Mouse (Mus musculus) myocyte (in vitro differentiated cells): ENCODE results near the gene Tiam2. TPM values are rescaled to one million over a fixed set of nuclear protein-coding genes. Genes with fewer than 3 reads are reported as not detected.

ENCODE experiments used
- H3K27me3 ChIP-seq: one replicate; pipeline ENCODE4 v1.6.1; 2011; ENCODE audit not compliant: control insufficient read depth, insufficient read depth, insufficient read length
- H3K36me3 ChIP-seq: one replicate; pipeline ENCODE4 v1.6.1; 2011; ENCODE audit not compliant: control insufficient read depth, insufficient read depth
- H3K4me2 ChIP-seq: one replicate; pipeline ENCODE4 v1.6.1; 2011; ENCODE audit warnings: low read depth, control low read depth
- H3K4me3 ChIP-seq: one replicate; pipeline ENCODE4 v1.5.1; 2011; ENCODE audit warnings: mild to moderate bottlenecking, control low read depth, moderate library complexity
- H3K79me2 ChIP-seq: one replicate; pipeline ENCODE4 v1.6.1; 2011; ENCODE audit not compliant: control insufficient read depth, insufficient read depth
- H3ac ChIP-seq: one replicate; pipeline ENCODE4 v1.6.1; 2011; ENCODE audit not compliant: control insufficient read depth, insufficient read length
- CEBPB ChIP-seq: IDR thresholded peaks from 2 replicates; pipeline ENCODE4 v1.6.1; 2011; ENCODE audit warnings: mild to moderate bottlenecking, moderate library complexity; ENCODE audit not compliant: poor library complexity, insufficient read depth, severe bottlenecking
- E2F4 ChIP-seq: IDR thresholded peaks from one replicate; pipeline ENCODE4 v1.6.1; 2011; ENCODE audit warnings: mild to moderate bottlenecking, control low read depth, moderate library complexity; ENCODE audit not compliant: insufficient read depth
- MAX ChIP-seq: IDR thresholded peaks from one replicate; pipeline ENCODE4 v1.6.1; 2011; ENCODE audit warnings: low read depth, mild to moderate bottlenecking, control low read depth
- MYOD1 ChIP-seq, 3 experiments: IDR thresholded peaks; one replicate each; pipeline ENCODE4 v1.6.1; 2011; ENCODE audit warnings: control low read depth in 2 of 3, low read depth in 2 of 3, mild to moderate bottlenecking in 2 of 3, moderate library complexity in 1 of 3; ENCODE audit not compliant: insufficient read length in 2 of 3, control insufficient read depth in 1 of 3
- MYOG ChIP-seq, 3 experiments: IDR thresholded peaks; one replicate each; pipeline ENCODE4 v1.6.1; 2011; ENCODE audit warnings: control low read depth in 2 of 3, low read depth in 2 of 3, mild to moderate bottlenecking in 2 of 3; ENCODE audit not compliant: insufficient read length in 2 of 3, control insufficient read depth in 1 of 3, insufficient read depth in 1 of 3
- POLR2A ChIP-seq: IDR thresholded peaks from one replicate; pipeline ENCODE4 v1.6.1; 2011; ENCODE audit warnings: low read depth, mild to moderate bottlenecking, control low read depth, moderate library complexity; ENCODE audit not compliant: insufficient read length
- POLR2AphosphoS2 ChIP-seq: IDR thresholded peaks from one replicate; pipeline ENCODE4 v1.6.1; 2011; ENCODE audit warnings: low read depth, control low read depth; ENCODE audit not compliant: insufficient read length
- REST ChIP-seq: IDR thresholded peaks from one replicate; pipeline ENCODE4 v1.6.1; 2011; ENCODE audit warnings: mild to moderate bottlenecking, control low read depth, moderate library complexity; ENCODE audit not compliant: insufficient read depth, insufficient read length
- SRF ChIP-seq: IDR thresholded peaks from one replicate; pipeline ENCODE4 v1.6.1; 2011; ENCODE audit warnings: low read depth; ENCODE audit not compliant: control insufficient read depth, insufficient read length
- TCF12 ChIP-seq: IDR thresholded peaks from one replicate; pipeline ENCODE4 v1.6.1; 2011; ENCODE audit warnings: mild to moderate bottlenecking, control low read depth; ENCODE audit not compliant: poor library complexity, insufficient read depth, severe bottlenecking
- TCF3 ChIP-seq: IDR thresholded peaks from one replicate; pipeline ENCODE4 v1.6.1; 2011; ENCODE audit warnings: low read depth, control low read depth; ENCODE audit not compliant: insufficient read length
- USF1 ChIP-seq: IDR thresholded peaks from one replicate; pipeline ENCODE4 v1.6.1; 2011; ENCODE audit warnings: low read depth, mild to moderate bottlenecking, control low read depth, moderate library complexity
- polyA plus RNA-seq: library from polyadenylated mRNA; unstranded; fragments of >200 nt; fragmentation: generic; extraction: Trizol; gene quantifications from one replicate; pipeline ENCODE4 v1.2.1, GENCODE M21; 2012; ENCODE audit warnings: missing spikeins

Tiam2 gene
- polyA plus RNA-seq, 1 experiment = 7.8 TPM

- H3K27me3 ChIP-seq = peaks cover 4% of the 10 kb centered on the region
- no peak overlapping the region for H3K4me2 ChIP-seq
- TF ChIP-seq POLR2AphosphoS2 = no peak
- no peak for TF ChIP-seq REST
- no peak for TF ChIP-seq MYOD1 (IDR thresholded peaks at IDR 0.05; ENCODE audit: control insufficient read depth in 1 of 3, insufficient read length in 2 of 3, low read depth in 2 of 3)
- TF ChIP-seq CEBPB = no peak
- TF ChIP-seq POLR2A = no peak
- TF ChIP-seq SRF = no peak
- no peak for TF ChIP-seq TCF3
- TF ChIP-seq USF1 = no peak
- no peak for TF ChIP-seq TCF12
- no peak for TF ChIP-seq E2F4
- no peaks in the 10 kb centered on the region for H3K36me3 ChIP-seq
- no peak overlapping the region for H3K4me3 ChIP-seq
- no peaks in the 10 kb centered on the region for H3K79me2 ChIP-seq
- no peak overlapping the region for H3ac ChIP-seq
Observed at GRCm38 (mm10) chr17:3560534-3560933, 234.2 kb downstream of the Tiam2 start.

DNA sequence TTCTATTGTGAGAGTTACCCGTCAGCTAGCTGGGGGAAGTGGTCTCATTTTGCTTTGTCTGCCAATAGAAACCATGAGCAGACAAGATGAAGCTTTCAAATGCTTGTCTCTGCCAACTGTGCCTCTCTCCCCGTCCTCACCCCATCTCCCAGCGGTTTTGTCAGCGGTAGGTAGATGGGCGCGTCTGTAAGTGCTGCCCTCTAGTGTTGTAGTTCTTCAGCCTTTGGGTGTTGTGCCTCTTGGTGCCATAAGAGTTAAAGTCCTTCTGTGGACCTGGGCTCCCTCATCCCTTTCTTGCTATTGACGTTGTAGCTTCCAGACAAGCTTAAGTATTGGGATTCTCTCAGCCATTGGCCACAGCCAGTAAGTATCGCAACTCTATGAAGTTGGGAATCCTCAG is 236.0 kb downstream of the Tiam2 start:
- Histone ChIP-seq H3K27me3 (peaks cover 8% of the 10 kb centered on the region), H3K79me2 (no peaks in the 10 kb centered on the region), H3K4me2 (no peak overlapping the region), H3ac (no peak overlapping the region), H3K4me3 (no peak overlapping the region), H3K36me3 (no peaks in the 10 kb centered on the region)
- no peak for TF ChIP-seq MAX
- TF ChIP-seq TCF3 = no peak
- TF ChIP-seq MYOD1 (IDR thresholded peaks at IDR 0.05; ENCODE audit: control insufficient read depth in 1 of 3, insufficient read length in 2 of 3, low read depth in 2 of 3) = no peak
- TF ChIP-seq SRF = no peak
- no peak for TF ChIP-seq POLR2AphosphoS2
- no peak for TF ChIP-seq MYOG (IDR thresholded peaks at IDR 0.05; ENCODE audit: control insufficient read depth in 1 of 3, insufficient read depth in 1 of 3, insufficient read length in 2 of 3, low read depth in 2 of 3)
- no peak for TF ChIP-seq E2F4
- no peak for TF ChIP-seq TCF12
- no peak for TF ChIP-seq USF1
- TF ChIP-seq CEBPB = no peak
- no peak for TF ChIP-seq POLR2A
- TF ChIP-seq REST = no peak

- TF ChIP-seq POLR2AphosphoS2 (no peak), TCF3 (no peak), TCF12 (no peak), MYOG (IDR thresholded peaks at IDR 0.05; ENCODE audit: control insufficient read depth in 1 of 3, insufficient read depth in 1 of 3, insufficient read length in 2 of 3, low read depth in 2 of 3) (no peak), SRF (no peak), MYOD1 (IDR thresholded peaks at IDR 0.05; ENCODE audit: control insufficient read depth in 1 of 3, insufficient read length in 2 of 3, low read depth in 2 of 3) (no peak), MAX (no peak), POLR2A (no peak), E2F4 (no peak), CEBPB (no peak), REST (no peak), USF1 (no peak)
- no peak overlapping the region for H3K4me3 ChIP-seq
- H3K36me3 ChIP-seq = no peaks in the 10 kb centered on the region
- H3K27me3 ChIP-seq = peaks cover under 1% of the 10 kb centered on the region
- no peaks in the 10 kb centered on the region for H3K79me2 ChIP-seq
- H3ac ChIP-seq = no peak overlapping the region
- H3K4me2 ChIP-seq = peak overlapping the region; percentile 75
Observed at GRCm38 (mm10) chr17:3570876-3571275, 244.5 kb downstream of the Tiam2 start.

Other genes with a start within 250 kb of the Tiam2 start
- gene Scaf8, start 211.6 kb upstream of the Tiam2 start, polyA plus RNA-seq = 15.4 TPM
- 0.19 TPM for gene Cldn20, start 206.0 kb downstream of the Tiam2 start, polyA plus RNA-seq
- 9.3 TPM for gene Tfb1m, start 231.2 kb downstream of the Tiam2 start, polyA plus RNA-seq